Mouse (Mus musculus) embryonic facial prominence, embryonic 11.5 days (tissue): ENCODE results near the gene Iqce. TPM values are rescaled to one million over a fixed set of nuclear protein-coding genes. Genes with fewer than 3 reads are reported as not detected.

Experiments used
- ATAC-seq: fragments of 200-750 bp; cut with Nextera tagmentation; replicated peaks from 2 replicates; pipeline ENCODE4 v1.8.0; 2017; ENCODE audit warnings: low read depth; ENCODE audit not compliant: insufficient number of reproducible peaks, low FRiP score, low TSS enrichment
- DNase-seq: peaks from one replicate; pipeline ENCODE4 v3.0.0-alpha.2; 2015; ENCODE audit warnings: low spot score
- H3K27ac ChIP-seq: fragments of 300-500 bp; sonication (generic); replicated peaks from 2 replicates; pipeline ENCODE4 v1.5.1; 2014; ENCODE audit warnings: mild to moderate bottlenecking, low read depth, low read length, control low read depth
- H3K27me3 ChIP-seq: fragments of 300-500 bp; sonication (generic); 2 replicates; pipeline ENCODE4 v1.6.1; 2014; ENCODE audit warnings: mild to moderate bottlenecking, low read length, moderate library complexity, mixed read lengths; ENCODE audit not compliant: control insufficient read depth, insufficient read depth
- H3K36me3 ChIP-seq: fragments of 300-500 bp; sonication (generic); replicated peaks from 2 replicates; pipeline ENCODE4 v1.6.1; 2014; ENCODE audit warnings: low read depth, mild to moderate bottlenecking, low read length, moderate library complexity, mixed read lengths; ENCODE audit not compliant: control insufficient read depth, insufficient read depth
- H3K4me1 ChIP-seq: fragments of 300-500 bp; sonication (generic); 2 replicates; pipeline ENCODE4 v1.6.1; 2014; ENCODE audit warnings: low read length, mixed read lengths; ENCODE audit not compliant: control insufficient read depth, insufficient read depth
- H3K4me2 ChIP-seq: fragments of 300-500 bp; sonication (generic); 2 replicates; pipeline ENCODE4 v1.6.1; 2014; ENCODE audit warnings: low read depth, mild to moderate bottlenecking, control low read depth, low read length, moderate library complexity
- H3K4me3 ChIP-seq: fragments of 300-500 bp; sonication (generic); 2 replicates; pipeline ENCODE4 v1.5.1; 2014; ENCODE audit warnings: low read depth, low read length, control low read depth
- H3K9ac ChIP-seq: fragments of 300-500 bp; sonication (generic); replicated peaks from 2 replicates; pipeline ENCODE4 v1.6.1; 2014; ENCODE audit warnings: mild to moderate bottlenecking, control low read depth, low read length
- H3K9me3 ChIP-seq: fragments of 300-500 bp; sonication (generic); replicated peaks from 2 replicates; pipeline ENCODE4 v1.6.1; 2016; ENCODE audit warnings: mild to moderate bottlenecking, low read length, inconsistent platforms, mixed read lengths; ENCODE audit not compliant: control insufficient read depth
- WGBS: fragments of 180-500 bp; shearing (Covaris S2); extraction: QIAGEN DNeasy Blood & Tissue Kit; methylation state at CpG from one replicate; pipeline ENCODE4 v1.1.7; 2014; 5-methylcytosine and 5-hydroxymethylcytosine counted together
- polyA plus RNA-seq: library from polyadenylated mRNA; unstranded; fragments of >200 nt; fragmentation: Nextera tagmentation; extraction: Ambion mirVana; gene quantifications from 2 replicates; pipeline ENCODE4 v1.2.1, GENCODE M21; 2014

The Iqce gene
- polyA plus RNA-seq, 1 experiment from 2014 or later = 13.5 TPM

- ATAC-seq = peak; percentile 26
- DNase-seq = no peak
- H3K4me2 ChIP-seq = no peak overlapping the region
- no peaks in the 10 kb centered on the region for H3K4me1 ChIP-seq
- H3K9ac ChIP-seq = no peak overlapping the region
- peaks cover 22% of the 10 kb centered on the region for H3K36me3 ChIP-seq
- WGBS = 66% methylated on average over 7 of the region's 7 CpGs
- H3K27me3 ChIP-seq = no peaks in the 10 kb centered on the region
- H3K9me3 ChIP-seq = no peaks in the 10 kb centered on the region
- H3K27ac ChIP-seq = no peak overlapping the region
- no peak overlapping the region for H3K4me3 ChIP-seq
Measured at GRCm38 (mm10) chr5:140619895-140620736, 82.1 kb downstream of the Iqce start.

GRCm38 (mm10) chr5:140619151-140619771, 82.9 kb downstream of the Iqce start:
- no peaks in the 10 kb centered on the region for H3K27me3 ChIP-seq
- no peak overlapping the region for H3K4me2 ChIP-seq
- no peaks in the 10 kb centered on the region for H3K4me1 ChIP-seq
- H3K9me3 ChIP-seq = no peaks in the 10 kb centered on the region
- 19% methylated on average over 6 of the region's 6 CpGs for WGBS
- H3K36me3 ChIP-seq = peaks cover 16% of the 10 kb centered on the region
- H3K27ac ChIP-seq = no peak overlapping the region
- ATAC-seq (0 out of 2 replicates have a peak, but pooled peaks have one; percentile 19), DNase-seq (peak; percentile 90)
- no peak overlapping the region for H3K4me3 ChIP-seq
- no peak overlapping the region for H3K9ac ChIP-seq

GRCm38 (mm10) chr5:140617714-140618113, 84.5 kb downstream of the Iqce start:
- no peak overlapping the region for H3K4me3 ChIP-seq
- no peaks in the 10 kb centered on the region for H3K4me1 ChIP-seq

GRCm38 (mm10) chr5:140616691-140617090, 85.5 kb downstream of the Iqce start:
- no peak for DNase-seq
- WGBS = 65% methylated on average over 9 of the region's 9 CpGs
- H3K27ac ChIP-seq = no peak overlapping the region
- H3K4me1 ChIP-seq = no peaks in the 10 kb centered on the region
- H3K4me2 ChIP-seq = no peak overlapping the region
- H3K4me3 ChIP-seq = no peak overlapping the region
- H3K9me3 ChIP-seq = no peaks in the 10 kb centered on the region
- ATAC-seq = no peak
- H3K27me3 ChIP-seq = peaks cover 6% of the 10 kb centered on the region
- H3K9ac ChIP-seq = no peak overlapping the region
- H3K36me3 ChIP-seq = 0 out of 2 replicates have a peak, but pooled peaks cover 1% of the 10 kb centered on the region

More at GRCm38 (mm10) chr5:140617714-140618113, 84.5 kb downstream of the Iqce start:
- DNase-seq (no peak), ATAC-seq (no peak)
- 83% methylated on average over 5 of the region's 5 CpGs for WGBS
- Histone ChIP-seq H3K27ac (no peak overlapping the region), H3K9ac (no peak overlapping the region), H3K27me3 (no peaks in the 10 kb centered on the region; the same call in 1 of the 2 replicates), H3K9me3 (no peaks in the 10 kb centered on the region), H3K36me3 (peaks cover 9% of the 10 kb centered on the region), H3K4me2 (no peak overlapping the region)

GRCm38 (mm10) chr5:140616110-140616503, 86.1 kb downstream of the Iqce start:
- DNase-seq (no peak), ATAC-seq (no peak)
- no peaks in the 10 kb centered on the region for H3K9me3 ChIP-seq
- H3K4me1 ChIP-seq = peaks cover 4% of the 10 kb centered on the region
- H3K27ac ChIP-seq = no peak overlapping the region
- 83% methylated on average over 6 of the region's 6 CpGs for WGBS
- no peak overlapping the region for H3K9ac ChIP-seq
- H3K4me3 ChIP-seq = no peak overlapping the region
- H3K4me2 ChIP-seq = no peak overlapping the region
- H3K36me3 ChIP-seq = no peaks in the 10 kb centered on the region
- H3K27me3 ChIP-seq = peaks cover 12% of the 10 kb centered on the region

GRCm38 (mm10) chr5:140615321-140616109, 86.7 kb downstream of the Iqce start:
- ATAC-seq (no peak), DNase-seq (no peak)
- Histone ChIP-seq H3K9me3 (no peaks in the 10 kb centered on the region), H3K36me3 (no peaks in the 10 kb centered on the region), H3K4me2 (no peak overlapping the region), H3K4me3 (no peak overlapping the region), H3K27me3 (peaks cover 17% of the 10 kb centered on the region), H3K4me1 (peaks cover 7% of the 10 kb centered on the region), H3K9ac (no peak overlapping the region), H3K27ac (no peak overlapping the region)
- 84% methylated on average over 9 of the region's 10 CpGs for WGBS

GRCm38 (mm10) chr5:140614837-140615236, 87.3 kb downstream of the Iqce start:
- peaks cover 11% of the 10 kb centered on the region for H3K4me1 ChIP-seq
- no peaks in the 10 kb centered on the region for H3K36me3 ChIP-seq
- H3K27ac ChIP-seq = no peak overlapping the region
- DNase-seq (no peak), ATAC-seq (no peak)
- no peak overlapping the region for H3K4me2 ChIP-seq
- H3K9ac ChIP-seq = no peak overlapping the region
- H3K9me3 ChIP-seq = no peaks in the 10 kb centered on the region
- H3K4me3 ChIP-seq = no peak overlapping the region
- peaks cover 24% of the 10 kb centered on the region for H3K27me3 ChIP-seq
- WGBS = 84% methylated on average over 4 of the region's 4 CpGs
